Mouse (Mus musculus) T-cell, adult 2 months (primary cell): ENCODE measurements around the gene Tff3.
A peak's percentile ranks its signal among the peaks of the same experiment; 100 is the strongest.

Source experiments
- DNase-seq: peaks from one replicate; pipeline ENCODE4 v3.0.0; 2022; ENCODE audit warnings: low spot score

The Tff3 gene

DNA sequence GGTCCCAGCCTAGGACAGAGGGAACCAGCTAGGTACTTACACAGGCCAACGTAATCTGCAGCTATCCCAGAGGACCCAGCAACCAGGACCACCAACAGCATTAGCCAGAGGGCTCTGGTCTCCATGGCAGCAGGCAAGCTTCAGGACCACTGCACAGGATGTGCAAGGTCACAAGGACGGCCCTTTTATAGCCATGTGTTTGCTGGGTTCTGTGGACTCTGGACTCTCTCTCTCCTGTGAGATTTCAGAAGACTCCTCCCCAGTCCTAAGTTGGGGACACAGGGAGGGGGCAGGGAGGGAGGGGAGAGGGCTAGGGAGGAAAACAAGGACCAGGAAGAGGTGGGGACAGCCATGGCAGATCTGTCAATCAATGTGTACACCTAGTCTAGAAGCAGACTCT lies at the start of gene Tff3:
Gene Tff3 (minus strand): TSS at position 195 of the 400 bp plus-strand sequence.
- DNase-seq, result no peak

DNA sequence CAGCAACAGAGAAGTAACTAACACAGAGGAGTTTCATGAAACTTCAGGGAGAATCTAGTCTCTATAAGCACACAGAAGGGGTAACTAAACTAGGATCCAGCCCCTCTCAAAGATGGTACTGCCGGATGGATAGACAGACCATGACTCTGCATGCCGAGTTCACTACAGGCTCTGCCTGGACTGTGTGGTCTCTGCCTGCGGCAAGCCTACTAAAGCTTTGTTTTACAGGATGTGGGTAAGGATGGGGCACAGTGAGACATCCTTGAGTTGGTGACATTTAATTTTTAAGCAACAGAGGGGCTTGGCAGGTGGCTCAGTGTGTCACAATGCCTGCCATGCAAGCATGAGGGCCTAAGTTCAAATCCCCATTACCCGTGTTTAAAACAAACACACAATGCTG lies 46.9 kb upstream of the Tff3 start:
- peak; percentile 66 for DNase-seq

DNA sequence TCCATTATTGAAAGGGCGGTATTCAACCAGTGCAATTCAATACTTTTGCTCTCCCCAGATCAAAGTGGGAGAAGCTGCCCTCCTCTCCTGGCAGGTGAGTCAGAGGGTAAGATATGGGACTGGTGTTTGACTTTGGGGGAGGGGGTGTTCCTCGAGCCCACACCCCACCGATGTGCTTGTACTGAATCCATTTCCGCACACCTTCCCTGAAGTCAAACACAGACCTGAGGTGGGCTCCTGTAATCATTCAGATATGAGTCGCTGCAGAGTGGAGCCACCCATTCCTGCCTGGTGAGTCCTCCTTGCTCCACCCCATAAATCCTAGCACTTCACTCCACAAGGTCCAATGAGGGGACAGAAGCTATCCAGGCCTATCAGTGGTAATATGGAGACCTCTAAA lies 40.4 kb upstream of the Tff3 start:
- no peak for DNase-seq

DNA sequence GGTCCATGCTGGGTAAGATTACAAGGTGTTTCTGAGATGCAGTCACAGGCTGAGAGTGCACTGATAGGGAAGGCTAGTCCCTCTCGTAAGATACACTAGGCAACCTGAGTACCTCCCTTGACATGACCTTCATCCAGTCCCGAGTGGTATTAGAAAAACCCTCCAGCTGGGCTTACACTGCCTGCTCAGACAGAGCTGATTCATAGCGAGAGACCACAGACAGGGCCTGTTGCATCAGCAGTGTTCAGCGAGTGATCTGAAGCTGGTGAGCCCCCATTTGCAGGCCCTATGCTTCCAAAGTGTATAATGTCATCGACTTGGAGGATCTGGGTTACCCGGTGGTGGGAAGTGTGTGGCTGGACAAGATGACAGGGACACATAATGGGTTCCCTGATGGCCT lies 35.7 kb upstream of the Tff3 start, which contains the start of gene Tff1:
Gene Tff1 (minus strand): TSS at position 151 of the 400 bp plus-strand sequence.
- no peak for DNase-seq

DNA sequence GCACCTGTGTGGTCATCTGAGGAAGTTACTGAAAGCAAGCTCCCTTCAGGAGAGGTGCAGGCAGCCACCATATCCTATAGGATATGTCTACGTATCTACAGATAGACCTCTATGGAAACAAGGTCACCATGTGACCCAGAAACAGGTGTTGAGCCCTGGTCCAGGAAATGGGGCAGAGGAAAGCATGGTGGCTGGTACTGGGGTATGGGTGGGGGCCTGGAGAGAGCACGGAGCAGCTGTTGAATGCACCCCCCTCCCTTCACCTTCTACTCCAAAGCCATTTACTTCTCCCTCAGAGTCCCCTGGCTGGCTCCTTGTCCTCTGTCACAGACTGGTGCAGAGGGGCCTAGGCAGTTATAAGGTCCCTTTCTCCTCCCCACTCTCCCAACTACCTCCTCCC lies 34.4 kb upstream of the Tff3 start:
- DNase-seq, result no peak

DNA sequence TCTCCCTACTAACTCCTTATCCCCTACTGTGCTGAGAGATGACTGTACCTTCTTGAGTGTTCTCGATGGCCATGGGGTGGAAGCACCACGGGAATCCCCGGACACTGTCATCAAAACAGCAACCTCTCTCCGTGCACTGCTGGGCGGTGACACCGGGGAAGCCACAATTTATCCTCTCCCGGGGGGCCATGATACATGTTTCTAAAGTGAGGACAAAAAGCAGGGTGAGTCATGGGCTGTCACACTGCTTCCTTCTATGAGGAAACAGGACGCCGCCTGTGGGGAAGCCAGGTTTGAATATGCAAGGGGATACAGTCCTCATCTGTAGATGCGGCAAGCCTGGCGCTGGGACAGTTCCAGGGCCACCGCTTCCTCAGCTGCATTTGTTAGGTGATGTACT lies 33.2 kb upstream of the Tff3 start:
- no peak for DNase-seq

DNA sequence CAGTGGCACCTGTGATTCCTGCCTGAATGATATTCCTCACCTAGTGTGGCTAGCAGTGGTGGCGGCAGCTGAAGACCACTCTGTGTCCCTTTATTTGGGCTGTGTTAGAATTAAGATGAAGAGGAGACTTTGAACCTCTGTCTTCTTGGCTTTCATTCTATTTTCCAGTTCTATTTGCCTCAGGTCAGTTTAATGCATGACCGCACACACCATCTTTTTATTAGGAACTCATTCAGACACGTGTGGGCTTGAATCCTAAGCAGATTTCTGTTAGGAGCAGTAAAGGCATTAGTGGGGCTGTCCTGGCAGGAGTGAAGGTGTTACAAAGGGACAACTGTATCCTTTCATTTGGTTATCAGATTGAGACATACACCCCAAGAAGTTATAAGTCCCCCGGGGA lies 30.8 kb upstream of the Tff3 start:
- DNase-seq, result no peak

DNA sequence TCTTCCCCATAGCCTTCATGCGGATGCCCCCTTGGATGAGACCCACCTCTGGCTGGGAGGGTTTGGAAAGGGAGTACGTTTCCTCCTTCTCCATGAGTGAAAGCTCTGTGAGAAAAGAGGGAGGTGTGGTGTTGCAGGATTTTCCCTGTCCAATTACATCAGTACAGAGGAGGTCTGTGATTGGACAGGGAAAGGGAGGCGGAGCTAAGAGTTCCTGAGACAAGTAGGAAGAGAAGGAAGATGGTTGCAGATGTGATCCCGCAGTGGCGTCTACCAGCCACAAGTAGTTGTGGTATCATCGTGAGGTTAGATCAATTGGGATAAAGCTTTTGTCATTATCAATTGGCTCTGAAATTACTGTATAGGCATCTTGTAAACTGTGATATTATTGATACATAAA lies 28.5 kb upstream of the Tff3 start:
- DNase-seq, result no peak

DNA sequence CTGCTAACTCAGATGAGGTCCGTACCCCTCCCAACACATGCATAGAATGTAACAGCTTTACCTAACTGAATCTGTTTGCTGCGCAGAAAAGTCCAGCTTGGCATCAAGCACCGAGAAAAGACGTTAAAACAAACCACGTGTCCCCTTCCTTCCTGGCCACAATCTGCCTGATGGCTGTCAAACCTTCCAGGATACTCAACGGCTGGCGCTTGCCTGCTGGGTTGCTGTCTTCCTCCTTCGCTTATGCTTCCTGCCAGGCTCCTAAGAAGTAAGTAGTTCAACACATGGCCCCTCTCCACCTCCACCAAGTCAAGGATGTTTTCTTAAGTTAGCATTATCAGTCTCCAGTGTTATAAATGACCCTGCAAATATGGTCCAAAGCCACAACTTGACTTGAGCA lies 24.3 kb upstream of the Tff3 start:
- no peak for DNase-seq

DNA sequence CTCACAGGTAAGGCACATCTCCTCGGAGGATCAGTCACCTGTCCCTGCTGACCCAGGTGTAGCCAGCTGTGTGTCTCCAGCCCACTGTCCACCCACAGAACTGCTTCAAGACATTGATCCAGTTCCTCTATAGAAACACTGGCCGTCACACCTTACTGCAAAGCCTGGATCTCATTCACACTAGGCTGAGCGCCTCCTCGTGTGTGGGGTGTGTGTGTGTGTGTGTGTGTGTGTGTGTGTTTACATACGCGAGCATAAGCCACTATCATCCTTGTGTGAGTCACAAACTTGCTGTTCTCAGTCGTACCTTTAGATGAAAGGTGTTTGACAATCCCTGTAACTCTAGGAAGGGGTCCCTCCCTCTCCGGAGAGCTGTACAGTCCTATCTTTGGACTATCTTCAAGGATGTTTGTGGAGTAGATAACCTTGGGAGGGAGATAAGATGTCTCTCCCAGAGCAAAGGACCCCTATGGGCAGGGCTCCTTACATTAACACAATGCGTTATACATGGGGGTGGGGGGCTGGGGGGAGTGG lies 23.6 kb upstream of the Tff3 start:
- DNase-seq, result no peak

DNA sequence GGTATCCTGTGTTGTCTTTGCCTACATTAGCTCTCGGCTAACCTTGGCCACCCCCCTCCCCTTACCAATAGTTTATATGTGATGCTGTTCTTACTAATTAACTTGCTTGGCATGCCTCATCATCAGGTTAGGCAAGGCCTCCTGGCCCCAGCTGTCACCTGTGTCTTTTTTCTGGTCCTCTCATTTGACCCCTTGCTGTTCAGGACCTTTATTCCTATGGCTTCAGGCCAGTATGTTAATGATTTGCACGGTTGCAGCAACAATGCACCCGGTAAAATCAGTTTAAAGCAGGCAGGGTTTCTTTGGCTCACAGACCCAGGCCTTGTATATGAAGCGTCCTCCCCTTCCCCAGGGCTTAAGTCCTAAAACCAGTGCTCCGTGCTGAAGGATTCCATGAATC lies 23.1 kb upstream of the Tff3 start:
- DNase-seq, result no peak

DNA sequence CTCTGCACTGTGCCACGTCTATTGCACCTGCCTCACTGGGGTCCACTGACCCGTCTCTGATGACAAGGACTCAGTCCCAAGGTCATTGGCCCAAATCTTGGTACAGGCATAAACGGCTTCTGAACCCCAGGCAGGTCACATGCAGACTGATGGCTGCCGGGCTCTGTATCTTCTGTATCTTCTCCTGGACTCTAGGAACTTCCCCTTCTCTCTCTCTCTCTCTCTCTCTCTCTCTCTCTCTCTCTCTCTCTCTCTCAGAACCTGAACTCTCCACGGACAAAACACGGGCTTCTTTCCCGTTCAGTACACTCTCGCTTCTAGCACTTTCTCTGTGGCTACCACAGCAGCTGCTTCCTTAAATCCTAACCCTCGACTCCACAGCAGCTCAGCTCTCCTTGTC lies 16.6 kb upstream of the Tff3 start:
- DNase-seq, result no peak

DNA sequence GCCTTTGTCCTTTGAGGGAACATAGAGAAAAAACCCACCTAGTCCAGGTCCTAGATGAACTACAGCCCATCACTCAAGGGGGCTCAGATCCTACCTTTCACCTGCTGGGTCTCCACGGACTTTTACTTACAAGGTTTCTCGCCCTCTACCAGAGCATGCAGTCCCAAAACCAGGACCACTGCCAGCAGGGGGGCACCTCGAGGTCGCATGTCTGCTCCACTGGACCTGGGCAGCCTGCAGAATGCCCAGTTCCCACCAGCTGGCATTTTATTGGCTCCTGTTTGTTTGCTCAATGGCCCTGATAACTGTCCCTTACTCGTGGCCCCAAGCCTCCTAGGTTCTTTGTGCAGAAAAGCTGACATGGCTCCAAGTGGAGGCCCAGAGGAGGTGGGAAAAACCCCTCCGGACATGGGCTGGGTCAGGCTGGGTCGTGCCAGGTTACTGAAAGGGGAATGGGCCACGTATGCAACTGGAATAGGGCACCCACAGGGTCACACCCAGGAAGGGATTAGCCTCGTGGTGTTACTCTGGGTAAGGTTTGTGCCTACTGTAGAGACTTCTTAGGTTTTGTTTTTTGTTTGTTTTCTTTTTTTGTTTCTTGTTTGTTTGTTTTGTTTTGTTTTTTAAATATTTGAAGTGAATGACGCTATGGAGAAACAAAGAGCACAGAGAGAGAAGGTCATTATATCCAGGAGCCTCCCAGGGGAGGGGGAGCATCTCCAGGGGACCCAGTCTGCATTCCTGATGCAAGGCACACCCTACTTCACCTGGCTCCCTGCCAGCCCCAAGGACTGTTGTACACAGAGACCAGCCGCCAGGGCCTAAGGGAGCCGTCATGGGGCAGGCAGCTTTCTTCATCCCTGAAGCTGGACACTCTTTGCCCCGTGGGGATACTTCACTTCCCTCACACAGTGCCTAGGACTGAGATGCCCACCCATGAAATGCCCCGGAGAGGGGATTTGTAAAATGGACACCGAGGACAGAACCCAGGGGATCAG lies 14.9 kb upstream of the Tff3 start, which contains the start of gene Tff2:
Gene Tff2 (minus strand): TSS at position 243 of the 998 bp plus-strand sequence.
- DNase-seq, result no peak

DNA sequence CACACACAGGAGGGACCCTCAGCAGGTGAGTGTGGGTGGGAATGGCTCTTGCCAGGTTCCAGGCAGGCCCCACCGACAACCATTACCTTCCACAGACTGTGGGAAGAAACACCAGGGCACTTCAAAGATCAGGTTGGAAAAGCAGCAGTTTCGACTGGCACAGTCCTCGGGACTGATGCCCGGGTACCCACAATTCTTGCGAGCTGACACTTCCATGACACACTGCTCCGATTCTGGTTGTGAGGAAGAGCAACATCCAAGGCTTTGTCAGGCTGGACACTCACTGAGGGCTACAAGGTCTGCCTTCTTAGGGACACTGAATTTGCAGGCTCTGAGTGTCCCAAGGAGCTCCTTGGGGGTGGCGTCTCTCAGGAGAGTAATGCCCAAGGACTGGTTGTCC lies 12.7 kb upstream of the Tff3 start:
- DNase-seq, result no peak

DNA sequence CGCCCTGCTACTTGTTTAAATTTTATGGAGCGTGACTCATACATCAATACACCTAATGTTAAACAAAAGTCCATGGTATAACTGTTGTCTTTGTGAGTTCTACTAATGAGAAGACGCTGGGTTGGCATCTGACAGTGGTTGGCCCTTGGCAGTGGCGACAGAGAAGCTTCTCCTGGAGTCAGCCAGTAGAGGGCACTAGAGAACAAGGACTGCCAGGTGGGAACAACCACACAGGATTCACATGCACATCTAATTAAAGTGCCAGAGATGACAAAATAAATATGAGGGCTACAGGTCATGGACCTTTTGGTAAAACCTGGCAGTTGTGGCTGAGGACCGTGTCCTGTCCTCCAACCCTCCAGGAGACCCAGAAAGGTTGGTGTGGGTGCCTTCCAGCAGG lies 9.0 kb upstream of the Tff3 start:
- DNase-seq, result peak; percentile 66

DNA sequence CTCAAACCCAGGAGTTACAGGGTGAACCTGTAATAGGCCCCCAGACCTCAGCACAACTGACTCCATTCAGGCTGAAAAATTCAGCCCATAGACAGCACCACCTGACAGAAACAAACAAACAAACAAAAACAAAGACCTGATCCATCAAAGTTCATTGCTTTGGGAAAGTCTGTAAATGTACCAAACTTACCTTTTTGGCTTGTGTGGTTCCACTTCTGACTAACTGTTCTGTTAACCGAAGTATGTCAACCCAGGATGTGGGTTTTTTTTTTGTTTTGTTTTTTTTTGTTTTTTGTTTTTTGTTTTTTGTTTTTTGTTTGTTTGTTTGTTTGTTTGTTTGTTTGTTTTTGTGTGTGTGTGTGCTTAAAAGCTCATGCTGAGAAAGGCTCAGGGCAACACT lies 7.4 kb upstream of the Tff3 start:
- no peak for DNase-seq

DNA sequence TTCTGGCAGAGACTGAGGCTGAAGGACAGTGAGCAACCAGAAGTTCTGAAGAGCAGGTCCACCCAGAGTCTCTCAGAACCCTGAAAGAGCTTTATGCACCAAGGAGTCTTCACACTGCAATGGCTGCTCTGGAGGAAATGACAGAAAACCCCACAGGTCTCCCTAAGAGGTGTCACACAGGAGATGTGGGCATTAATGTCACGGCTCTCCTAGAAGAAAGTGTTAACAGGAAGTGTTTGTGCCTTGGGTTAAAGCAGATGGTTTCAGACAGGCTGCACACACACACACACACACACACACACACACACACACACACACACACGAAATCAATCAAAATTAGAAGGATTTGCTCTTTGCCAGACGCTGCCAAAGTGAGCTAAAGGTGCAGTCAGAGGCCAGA lies 6.8 kb upstream of the Tff3 start:
- peak; percentile 39 for DNase-seq

DNA sequence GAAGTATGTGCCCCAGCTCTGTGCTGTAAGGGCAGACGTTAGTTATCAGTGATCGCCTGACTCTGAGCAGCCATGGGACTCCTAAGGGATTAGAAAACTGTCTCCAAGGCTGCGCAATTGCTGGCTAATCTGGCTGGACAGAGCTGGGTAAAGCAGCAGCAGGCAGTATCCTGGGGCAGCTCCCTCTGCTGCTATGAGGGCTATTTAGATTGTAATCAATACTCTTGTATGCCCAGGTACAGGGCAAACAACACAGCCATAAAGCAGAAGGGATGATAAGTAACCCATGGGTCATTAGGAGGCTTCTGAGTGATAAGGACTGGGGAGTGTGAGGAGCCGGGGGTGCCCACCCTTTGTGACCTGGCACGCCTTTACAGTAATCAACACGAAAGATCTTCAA lies 5.5 kb upstream of the Tff3 start:
- DNase-seq, result no peak

DNA sequence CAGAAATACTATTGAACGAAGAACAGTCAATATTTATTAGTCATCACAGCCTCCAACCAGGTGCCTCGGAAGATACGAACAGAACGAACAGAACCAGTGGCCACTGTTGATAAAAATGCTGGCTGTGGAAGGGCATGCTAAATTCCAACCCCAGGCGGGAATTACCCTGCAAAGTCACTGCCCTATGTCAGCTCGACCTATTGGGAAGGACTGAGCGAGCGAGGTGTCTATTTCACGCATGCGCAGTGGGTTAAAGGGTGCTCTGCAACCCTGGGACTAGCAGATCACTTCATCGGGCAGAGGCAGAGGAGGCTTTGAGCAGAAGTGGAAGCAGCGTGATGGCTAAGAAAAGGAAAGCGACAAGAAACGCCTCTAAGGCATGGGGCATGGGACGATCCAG lies 4.3 kb upstream of the Tff3 start:
- DNase-seq, result no peak

DNA sequence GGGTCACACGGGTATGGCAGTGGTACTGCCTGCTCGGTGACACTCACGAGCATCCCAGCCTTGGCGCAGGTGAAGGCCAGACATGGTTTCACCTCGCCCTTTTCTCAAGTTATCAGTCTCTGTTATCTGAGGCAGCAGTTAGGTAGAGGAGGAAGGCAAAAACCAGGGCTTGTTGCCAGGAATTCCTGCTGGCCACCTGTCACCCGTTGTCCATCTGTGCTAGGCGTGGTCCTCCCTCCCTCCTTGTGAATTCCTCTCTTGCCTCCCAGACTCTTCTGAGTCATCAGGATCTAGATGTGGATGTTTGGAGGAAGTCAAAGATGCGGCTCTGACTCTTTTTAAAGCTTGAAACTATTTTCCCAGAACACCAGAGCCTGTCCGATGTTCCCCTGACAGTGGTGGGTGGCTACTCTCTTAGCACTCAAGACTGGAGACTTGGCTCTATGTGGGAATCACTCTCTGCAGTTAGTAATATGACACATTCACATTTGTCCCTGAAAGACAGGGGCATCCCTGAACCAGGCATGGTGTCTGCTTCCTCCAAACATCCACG lies 1.9 kb upstream of the Tff3 start:
- DNase-seq, result no peak

DNA sequence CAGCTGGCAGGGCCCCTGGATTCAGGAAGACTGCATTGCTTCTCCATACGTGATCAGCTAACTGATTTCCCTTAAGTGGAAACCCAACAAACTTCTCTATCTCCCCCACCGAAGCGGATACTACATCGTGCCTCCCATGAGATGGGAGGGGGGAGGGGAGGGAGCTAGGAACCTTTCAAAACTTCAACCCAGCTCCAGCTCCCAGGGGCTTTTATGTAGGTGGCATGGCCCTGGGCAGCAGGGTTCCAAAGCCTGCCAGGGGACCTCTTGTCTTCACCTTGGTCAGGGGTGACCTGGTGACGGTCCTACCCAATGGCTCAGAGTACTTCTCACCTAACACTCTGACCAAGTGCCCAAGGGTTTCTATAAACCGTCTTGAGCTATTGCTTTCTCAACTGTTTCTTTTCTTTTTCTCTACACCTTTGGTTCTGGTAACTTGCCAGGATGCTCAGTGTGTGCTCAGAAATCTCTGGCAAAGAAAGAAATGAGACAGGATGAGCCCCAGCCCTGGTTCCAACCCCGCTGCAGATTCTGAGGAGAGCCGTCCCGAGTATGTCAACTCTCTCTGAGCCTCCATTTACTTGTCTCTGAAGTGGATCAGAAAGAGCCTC lies 633 bp downstream of the Tff3 start:
- DNase-seq, result no peak

DNA sequence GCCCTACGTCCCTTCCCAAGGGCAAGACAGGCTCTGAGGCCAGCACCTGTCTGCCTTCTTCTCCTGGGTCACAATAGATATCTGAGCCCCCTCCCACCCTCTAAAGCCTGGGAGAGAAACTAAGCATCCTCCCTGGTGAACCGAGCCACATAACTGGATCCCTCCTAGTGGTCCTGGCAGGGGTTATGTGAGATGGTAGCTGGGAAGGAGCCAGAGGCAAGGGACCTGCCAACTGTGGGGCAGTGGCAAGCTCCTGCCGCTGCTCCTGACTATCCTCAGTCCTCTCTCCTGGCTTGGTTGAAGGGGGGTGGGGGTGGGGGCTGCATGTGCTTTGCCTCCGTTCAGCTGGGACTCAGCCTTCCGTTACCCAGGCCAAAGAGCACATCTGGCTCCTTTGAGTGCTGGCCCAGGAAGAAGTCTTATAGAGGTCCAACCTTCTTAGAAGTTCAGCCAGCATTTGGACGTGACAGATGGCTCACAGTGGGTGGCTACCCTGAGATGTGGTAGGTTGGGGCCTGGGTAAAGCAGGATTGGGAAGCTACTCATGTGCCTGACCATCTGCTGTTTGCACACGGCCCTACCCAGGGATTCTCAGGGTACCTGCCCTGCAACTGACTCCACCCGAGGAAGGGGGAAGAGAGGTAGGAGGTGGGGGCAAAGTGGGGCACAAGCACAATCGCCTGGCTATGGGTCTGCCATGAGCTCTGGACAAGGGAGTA lies 3.7 kb downstream of the Tff3 start:
- DNase-seq, result no peak
